Mouse (Mus musculus) midbrain, embryonic 15.5 days (tissue): ENCODE data around the gene Vamp8. TPM values are rescaled to one million over a fixed set of nuclear protein-coding genes. Genes with fewer than 3 reads are reported as not detected.

Source experiments
- ATAC-seq: fragments of 200-750 bp; cut with Nextera tagmentation; replicated peaks from 2 replicates; pipeline ENCODE4 v1.8.0; 2017; ENCODE audit warnings: moderate TSS enrichment
- H3K27ac ChIP-seq: fragments of 300-500 bp; sonication (generic); 2 replicates; pipeline ENCODE4 v1.5.1; 2015; ENCODE audit warnings: mild to moderate bottlenecking, inconsistent platforms
- H3K27me3 ChIP-seq: fragments of 300-500 bp; sonication (generic); replicated peaks from 2 replicates; pipeline ENCODE4 v1.6.1; 2015; ENCODE audit warnings: inconsistent platforms
- H3K36me3 ChIP-seq: fragments of 300-500 bp; sonication (generic); replicated peaks from 2 replicates; pipeline ENCODE4 v1.6.1; 2015; ENCODE audit warnings: inconsistent platforms
- H3K4me1 ChIP-seq: fragments of 300-500 bp; sonication (generic); 2 replicates; pipeline ENCODE4 v1.6.1; 2015; ENCODE audit warnings: inconsistent platforms
- H3K4me2 ChIP-seq: fragments of 300-500 bp; sonication (generic); 2 replicates; pipeline ENCODE4 v1.6.1; 2015; ENCODE audit warnings: inconsistent platforms, mild to moderate bottlenecking, moderate library complexity
- H3K4me3 ChIP-seq: fragments of 300-500 bp; sonication (generic); 2 replicates; pipeline ENCODE4 v1.5.1; 2015; ENCODE audit warnings: mild to moderate bottlenecking, inconsistent platforms
- H3K9ac ChIP-seq: fragments of 300-500 bp; sonication (generic); 2 replicates; pipeline ENCODE4 v1.6.1; 2015; ENCODE audit warnings: mild to moderate bottlenecking, inconsistent platforms
- H3K9me3 ChIP-seq: fragments of 300-500 bp; sonication (generic); 2 replicates; pipeline ENCODE4 v1.6.1; 2016; ENCODE audit warnings: inconsistent platforms
- WGBS: fragments of 180-500 bp; shearing (Covaris S2); methylation state at CpG from one replicate; pipeline ENCODE4 v1.1.7; 2015; ENCODE audit warnings: mixed read lengths; 5-methylcytosine and 5-hydroxymethylcytosine counted together
- polyA plus RNA-seq: library from polyadenylated mRNA; unstranded; fragments of >200 nt; fragmentation: Nextera tagmentation; extraction: Ambion mirVana; gene quantifications from 2 replicates; pipeline ENCODE4 v1.2.1, GENCODE M21; 2015

Gene Vamp8
- polyA plus RNA-seq, 1 experiment from 2014 or later, result 22.2 TPM

DNA sequence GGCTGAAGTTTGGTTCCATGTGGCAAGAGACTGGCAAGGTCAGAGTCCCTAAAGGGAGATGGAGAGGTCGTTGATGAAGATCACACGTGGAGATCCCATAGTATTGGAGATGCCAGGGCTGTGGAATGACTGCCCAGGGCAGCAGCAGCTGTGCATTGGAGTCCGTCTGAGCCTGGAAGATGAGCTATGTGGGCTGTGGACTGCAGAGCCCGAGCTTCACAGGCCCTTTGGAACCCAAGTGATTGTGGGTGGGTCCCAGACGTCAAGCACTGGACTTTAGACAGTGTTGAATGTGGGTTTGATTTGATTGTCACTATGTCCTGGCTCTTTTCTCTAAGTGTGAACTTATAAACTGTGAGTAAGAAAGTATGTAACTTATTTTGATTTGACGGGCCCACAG, 25.5 kb downstream of the Vamp8 start:
- H3K4me1 ChIP-seq, result peaks cover 18% of the 10 kb centered on the region
- H3K9ac ChIP-seq, result no peak overlapping the region
- no peak for ATAC-seq
- no peak overlapping the region for H3K4me3 ChIP-seq
- no peaks in the 10 kb centered on the region for H3K27me3 ChIP-seq
- no peaks in the 10 kb centered on the region for H3K9me3 ChIP-seq
- H3K27ac ChIP-seq, result no peak overlapping the region
- 72% methylated on average over 6 of the region's 6 CpGs for WGBS
- H3K4me2 ChIP-seq, result no peak overlapping the region
- no peaks in the 10 kb centered on the region for H3K36me3 ChIP-seq

DNA sequence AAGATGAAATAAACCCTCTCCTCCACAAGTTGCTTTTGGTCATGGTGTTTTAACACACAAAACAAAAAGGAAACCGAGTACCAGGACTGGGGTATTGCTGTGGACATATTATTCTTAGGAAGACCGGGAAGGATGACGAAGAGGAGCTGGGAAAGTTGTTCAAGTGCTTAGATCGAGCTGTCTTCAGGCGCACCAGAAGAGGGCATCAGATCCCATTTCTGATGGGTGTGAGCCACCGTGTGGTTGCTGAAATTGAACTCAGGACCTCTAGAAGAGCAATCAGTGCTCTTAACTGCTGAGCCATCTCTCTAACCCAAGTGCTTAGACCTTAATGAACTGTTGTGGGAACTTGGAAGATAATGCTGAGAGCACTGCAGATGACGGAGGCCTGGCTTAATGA, 26.5 kb downstream of the Vamp8 start:
- H3K9me3 ChIP-seq, result no peaks in the 10 kb centered on the region
- ATAC-seq, result no peak
- WGBS, result 46% methylated on average over 7 of the region's 7 CpGs

DNA sequence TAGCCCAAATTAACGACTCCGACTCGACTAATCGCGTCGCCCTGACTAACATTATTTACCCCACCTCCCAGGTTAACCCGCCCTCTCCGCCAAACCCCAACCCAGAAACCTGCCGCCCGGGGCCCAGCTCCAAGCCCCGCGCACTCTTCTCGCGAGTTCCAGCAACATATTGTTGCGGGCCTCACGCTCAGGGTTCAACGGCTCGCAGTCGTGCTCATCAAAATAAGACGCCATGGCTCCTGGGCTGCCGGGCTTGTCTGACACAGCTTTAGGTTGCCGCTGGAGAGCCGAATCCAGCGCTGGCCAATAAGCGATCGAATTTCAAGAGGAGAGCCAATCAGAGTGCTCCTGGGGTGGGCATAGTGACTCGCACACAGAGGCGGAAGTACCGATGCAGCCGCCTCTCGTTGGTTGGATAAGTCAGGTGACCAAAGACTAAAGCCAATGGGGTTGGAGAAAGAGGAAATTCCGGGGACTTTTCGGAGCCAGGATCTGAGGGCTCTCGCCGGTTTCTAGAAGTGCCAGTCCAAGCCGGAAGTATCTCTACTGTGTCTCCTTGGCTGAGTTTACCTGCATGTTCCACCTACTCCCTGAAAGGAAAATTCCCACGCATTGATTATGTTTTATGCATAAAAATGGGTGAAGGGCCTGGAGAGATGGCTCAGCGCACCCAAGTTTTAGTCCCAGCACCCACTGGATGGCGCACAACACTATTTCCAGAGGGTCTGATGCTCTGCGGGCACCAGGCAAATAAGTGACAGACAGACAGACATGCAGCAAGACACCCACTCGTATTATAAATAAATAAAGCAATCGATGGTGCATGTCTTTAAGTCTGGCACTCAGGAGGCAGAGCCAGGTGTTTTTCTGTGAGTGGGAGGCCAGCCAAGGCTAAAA, 28.1 kb downstream of the Vamp8 start:
- Histone ChIP-seq H3K4me1 (peaks cover 18% of the 10 kb centered on the region), H3K36me3 (0 out of 2 replicates have a peak, but pooled peaks cover 4% of the 10 kb centered on the region), H3K9ac (peak overlapping the region; percentile 73), H3K4me2 (peak overlapping the region; percentile 65), H3K27ac (peak overlapping the region; percentile 78), H3K9me3 (no peaks in the 10 kb centered on the region), H3K27me3 (no peaks in the 10 kb centered on the region), H3K4me3 (peak overlapping the region; percentile 78)
- WGBS, result under 1% methylated on average over 42 of the region's 42 CpGs
- peak; percentile 99 for ATAC-seq

More for the DNA sequence above, 26.5 kb downstream of the Vamp8 start:
- Histone ChIP-seq H3K27me3 (no peaks in the 10 kb centered on the region), H3K4me3 (no peak overlapping the region), H3K4me2 (no peak overlapping the region), H3K9ac (no peak overlapping the region), H3K4me1 (peaks cover 18% of the 10 kb centered on the region), H3K36me3 (0 out of 2 replicates have a peak, but pooled peaks cover 4% of the 10 kb centered on the region), H3K27ac (no peak overlapping the region)

- 81% methylated on average over 5 of the region's 5 CpGs for WGBS
Observed at GRCm38 (mm10) chr6:72361121-72361551, 29.4 kb downstream of the Vamp8 start.

GRCm38 (mm10) chr6:72360599-72360935, 29.9 kb downstream of the Vamp8 start:
- peaks cover 33% of the 10 kb centered on the region for H3K4me1 ChIP-seq
- no peak overlapping the region for H3K9ac ChIP-seq
- 0 out of 2 replicates have a peak, but pooled peaks cover 4% of the 10 kb centered on the region for H3K36me3 ChIP-seq
- no peaks in the 10 kb centered on the region for H3K9me3 ChIP-seq
- WGBS, result 65% methylated on average over 7 of the region's 7 CpGs
- H3K4me3 ChIP-seq, result no peak overlapping the region
- H3K27ac ChIP-seq, result no peak overlapping the region
- ATAC-seq, result no peak
- peak overlapping the region; percentile 65; the same call in 1 of the 2 replicates for H3K4me2 ChIP-seq
- H3K27me3 ChIP-seq, result no peaks in the 10 kb centered on the region

More at GRCm38 (mm10) chr6:72361121-72361551, 29.4 kb downstream of the Vamp8 start:
- Histone ChIP-seq H3K36me3 (0 out of 2 replicates have a peak, but pooled peaks cover 4% of the 10 kb centered on the region), H3K9me3 (no peaks in the 10 kb centered on the region), H3K27ac (no peak overlapping the region), H3K4me2 (peak overlapping the region; percentile 65), H3K9ac (peak overlapping the region; percentile 73; the same call in 1 of the 2 replicates), H3K4me3 (peak overlapping the region; percentile 78), H3K4me1 (peaks cover 31% of the 10 kb centered on the region), H3K27me3 (no peaks in the 10 kb centered on the region)
- ATAC-seq, result no peak

- Histone ChIP-seq H3K36me3 (0 out of 2 replicates have a peak, but pooled peaks cover 4% of the 10 kb centered on the region), H3K4me3 (no peak overlapping the region), H3K9ac (no peak overlapping the region), H3K4me2 (no peak overlapping the region), H3K27ac (no peak overlapping the region), H3K4me1 (peaks cover 33% of the 10 kb centered on the region), H3K9me3 (no peaks in the 10 kb centered on the region), H3K27me3 (no peaks in the 10 kb centered on the region)
- no peak for ATAC-seq
- 83% methylated on average over 11 of the region's 11 CpGs for WGBS
Observed at GRCm38 (mm10) chr6:72359891-72360598, 30.5 kb downstream of the Vamp8 start.

DNA sequence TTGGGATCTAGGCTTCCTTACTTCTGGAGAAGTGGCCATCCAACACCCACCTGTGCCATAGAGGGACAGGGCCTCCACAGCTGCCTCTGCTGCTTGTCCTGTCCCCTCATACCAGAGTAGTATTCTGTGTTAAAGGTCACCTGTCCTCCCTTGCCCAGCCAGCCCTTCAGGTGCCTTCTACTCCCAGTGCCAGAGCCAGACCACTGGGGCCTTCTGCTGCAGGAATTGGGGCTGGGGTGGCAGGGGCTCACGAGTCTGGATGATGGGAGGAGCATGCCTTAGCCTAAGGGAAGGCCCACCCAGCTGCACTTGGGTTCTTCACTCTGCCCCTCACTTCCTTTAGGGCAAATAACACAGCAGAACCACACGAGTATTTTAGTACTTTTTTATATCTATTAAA, 31.2 kb downstream of the Vamp8 start:
- no peak for ATAC-seq
- Histone ChIP-seq H3K36me3 (0 out of 2 replicates have a peak, but pooled peaks cover 4% of the 10 kb centered on the region), H3K4me2 (no peak overlapping the region), H3K4me1 (peaks cover 39% of the 10 kb centered on the region), H3K27ac (no peak overlapping the region), H3K27me3 (no peaks in the 10 kb centered on the region), H3K4me3 (no peak overlapping the region), H3K9ac (no peak overlapping the region), H3K9me3 (no peaks in the 10 kb centered on the region)
- 90% methylated on average over 2 of the region's 2 CpGs for WGBS

DNA sequence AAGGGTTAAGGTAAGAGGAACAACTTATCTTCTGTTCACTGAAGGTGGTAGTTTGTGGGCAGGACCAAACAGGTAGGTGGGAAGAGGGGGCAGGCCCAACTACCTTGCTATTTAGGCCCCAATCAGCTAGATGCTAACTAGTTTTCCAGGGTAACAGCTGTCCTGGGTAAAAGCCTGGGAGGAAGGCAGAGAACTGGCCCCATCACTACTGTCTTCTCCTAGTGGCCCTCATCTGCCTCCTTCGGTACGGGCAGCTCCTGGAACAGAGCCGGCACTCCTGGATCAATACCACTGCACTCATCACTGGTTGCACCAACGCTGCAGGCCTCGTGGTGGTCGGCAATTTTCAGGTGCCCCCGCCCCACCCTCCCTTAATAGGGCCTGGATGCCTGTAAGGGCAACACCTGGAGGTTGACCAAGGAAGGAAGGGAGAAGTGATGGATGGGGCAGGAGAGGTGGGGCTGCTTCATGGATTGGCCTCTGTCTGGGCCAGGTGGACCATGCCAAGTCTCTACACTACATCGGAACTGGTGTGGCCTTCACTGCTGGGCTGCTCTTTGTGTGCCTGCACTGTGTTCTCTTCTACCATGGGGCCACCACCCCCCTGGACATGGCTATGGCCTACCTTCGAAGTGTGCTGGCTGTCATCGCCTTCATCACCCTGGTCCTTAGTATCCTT, 32.3 kb downstream of the Vamp8 start:
- no peaks in the 10 kb centered on the region for H3K27me3 ChIP-seq
- no peak overlapping the region for H3K27ac ChIP-seq
- peaks cover 43% of the 10 kb centered on the region for H3K4me1 ChIP-seq
- no peak for ATAC-seq
- H3K9ac ChIP-seq, result no peak overlapping the region
- H3K36me3 ChIP-seq, result 0 out of 2 replicates have a peak, but pooled peaks cover 4% of the 10 kb centered on the region
- H3K9me3 ChIP-seq, result no peaks in the 10 kb centered on the region
- H3K4me2 ChIP-seq, result no peak overlapping the region
- WGBS, result 92% methylated on average over 10 of the region's 10 CpGs
- H3K4me3 ChIP-seq, result no peak overlapping the region

DNA sequence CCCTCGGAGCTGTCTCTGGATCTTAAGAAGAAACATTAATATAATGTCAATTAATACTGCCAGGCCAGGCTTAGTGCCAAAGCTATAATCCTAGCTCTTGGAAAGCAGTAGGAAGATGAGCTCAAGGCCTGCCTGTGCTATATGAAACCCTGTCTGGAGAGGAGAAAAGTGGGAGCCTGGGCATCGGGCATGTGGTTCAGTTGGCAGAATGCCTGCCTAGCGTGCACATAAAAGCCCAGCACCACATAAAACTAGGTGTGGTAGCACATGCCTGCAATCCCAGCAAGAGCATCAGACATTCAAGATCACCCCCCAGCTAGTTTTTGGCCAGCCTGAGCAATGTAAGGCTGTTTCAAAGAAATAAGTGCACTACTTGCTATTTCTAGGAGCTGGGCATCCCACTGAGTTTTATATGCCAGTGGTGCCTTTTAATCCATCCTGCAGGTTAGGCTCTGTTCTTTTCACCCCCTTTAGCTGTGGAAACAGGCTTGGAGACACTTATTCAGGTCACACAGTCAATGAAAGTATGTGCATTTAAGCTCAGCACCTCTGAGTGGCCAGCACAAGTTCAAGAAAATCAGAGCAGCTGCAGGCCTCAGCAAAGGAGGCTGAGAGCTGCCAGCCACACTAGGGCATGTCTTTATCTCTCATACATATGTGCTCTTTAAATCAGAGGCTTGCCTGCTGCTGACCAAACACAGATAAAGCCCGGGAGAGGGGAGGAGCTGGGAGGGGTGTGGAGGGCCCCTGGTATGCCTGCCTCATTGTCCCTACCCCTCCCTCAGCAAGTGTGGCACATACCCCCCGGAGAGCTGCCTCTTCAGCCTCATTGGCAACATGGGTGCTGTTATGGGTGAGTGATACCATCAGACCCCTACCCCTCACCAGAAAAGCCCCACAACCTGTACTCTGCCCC, 33.1 kb downstream of the Vamp8 start:
- H3K27ac ChIP-seq, result no peak overlapping the region
- 80% methylated on average over 5 of the region's 5 CpGs for WGBS
- no peak overlapping the region for H3K4me3 ChIP-seq
- no peaks in the 10 kb centered on the region for H3K9me3 ChIP-seq
- no peaks in the 10 kb centered on the region for H3K27me3 ChIP-seq
- H3K36me3 ChIP-seq, result 0 out of 2 replicates have a peak, but pooled peaks cover 4% of the 10 kb centered on the region
- peaks cover 40% of the 10 kb centered on the region for H3K4me1 ChIP-seq
- no peak overlapping the region for H3K4me2 ChIP-seq
- no peak overlapping the region for H3K9ac ChIP-seq
- ATAC-seq, result no peak

- peak overlapping the region; percentile 76 for H3K9ac ChIP-seq
- H3K27me3 ChIP-seq, result no peaks in the 10 kb centered on the region
- peak; percentile 26 for ATAC-seq
- H3K4me3 ChIP-seq, result peak overlapping the region; percentile 58
- H3K4me2 ChIP-seq, result peak overlapping the region; percentile 84
- H3K27ac ChIP-seq, result peak overlapping the region; percentile 67
- peaks cover 32% of the 10 kb centered on the region for H3K4me1 ChIP-seq
- no peaks in the 10 kb centered on the region for H3K9me3 ChIP-seq
- H3K36me3 ChIP-seq, result 0 out of 2 replicates have a peak, but pooled peaks cover 4% of the 10 kb centered on the region
- 34% methylated on average over 8 of the region's 8 CpGs for WGBS
Observed at GRCm38 (mm10) chr6:72356001-72356532, 34.4 kb downstream of the Vamp8 start.
